In genomic region chr5:72921171-72921570, GRCm38 (mm10) we compare ENCODE assay signal across 34 mouse cellular contexts. TPM values are rescaled to one million over a fixed set of nuclear protein-coding genes. Genes with fewer than 3 reads are reported as not detected.
DNase-seq lines count a peak whose midpoint lies in the region; ATAC-seq and TF ChIP-seq lines count a peak whose summit lies in the region.
"Had no signal": no experiment of that assay in that cellular context is flagged by ENCODE, and none has a peak within 500 bp of the region (broad histone marks: within the 10 kb centered on the region; RNA-seq: fewer than 3 reads in every experiment).

No protein-coding gene starts in this region.

- no peak overlapping the region for H3K4me3 ChIP-seq in neural tube, embryonic 15.5 days (replicated peaks)
- H3K4me3 ChIP-seq: embryonic facial prominence, embryonic 10.5 days; embryonic facial prominence, embryonic 13.5 days; erythroblast, embryonic 14.5 days; forebrain, embryonic 12.5 days; forebrain, embryonic 15.5 days; heart, embryonic 12.5 days; heart, embryonic 15.5 days; hindbrain, embryonic 12.5 days; hindbrain, embryonic 15.5 days had no signal

- H3K36me3 ChIP-seq in neural tube, embryonic 15.5 days: no peaks in the 10 kb centered on the region
- H3K36me3 ChIP-seq: embryonic facial prominence, embryonic 13.5 days; forebrain, embryonic 15.5 days; heart, embryonic 12.5 days; heart, embryonic 15.5 days; hindbrain, embryonic 12.5 days; hindbrain, embryonic 15.5 days had no signal

- no peak overlapping the region for H3K27ac ChIP-seq in neural tube, embryonic 15.5 days (replicated peaks)
- H3K27ac ChIP-seq: embryonic facial prominence, embryonic 10.5 days; embryonic facial prominence, embryonic 13.5 days; forebrain, embryonic 12.5 days; forebrain, embryonic 15.5 days; heart, embryonic 15.5 days; hindbrain, embryonic 12.5 days; hindbrain, embryonic 15.5 days had no signal

- CTCF ChIA-PET in Patski (lab: Charles Lee): interaction anchor here (1.2 to 1.3 kb wide), 2 partner anchors 9 to 34 kb away, joined by 3 to 6 read pairs; no protein-coding TSS in a partner anchor

- ATAC-seq in neural tube, embryonic 15.5 days (ENCODE audit: low FRiP score): peak; percentile 45; the same call in 1 of the 2 replicates
- ATAC-seq in Patski: peak; percentile 35
- no peak for ATAC-seq in frontal cortex, adult (ENCODE audit: low TSS enrichment)
- ATAC-seq: intestine, postnatal 0 days had no signal

- TF ChIP-seq CTCF in Patski (IDR thresholded peaks at IDR 0.05): no peak

- peaks cover 16% of the 10 kb centered on the region for H3K4me1 ChIP-seq in neural tube, embryonic 15.5 days

- POLR2A ChIA-PET in Patski (lab: Charles Lee): no interaction called here

- 59% methylated on average over 8 of the region's 8 CpGs for WGBS in neural tube, embryonic 15.5 days

- H3K4me2 ChIP-seq in neural tube, embryonic 15.5 days: no peak overlapping the region
- H3K4me2 ChIP-seq: embryonic facial prominence, embryonic 13.5 days; forebrain, embryonic 12.5 days; forebrain, embryonic 15.5 days; heart, embryonic 12.5 days; heart, embryonic 15.5 days; hindbrain, embryonic 12.5 days; hindbrain, embryonic 15.5 days had no signal

- H3K27me3 ChIP-seq in neural tube, embryonic 15.5 days (replicated peaks): no peaks in the 10 kb centered on the region
- H3K27me3 ChIP-seq in Patski: no peaks in the 10 kb centered on the region
- H3K27me3 ChIP-seq: embryonic facial prominence, embryonic 13.5 days; forebrain, embryonic 12.5 days; forebrain, embryonic 15.5 days; heart, embryonic 12.5 days; heart, embryonic 15.5 days; hindbrain, embryonic 12.5 days; hindbrain, embryonic 15.5 days had no signal

- H3K9ac ChIP-seq in neural tube, embryonic 15.5 days (replicated peaks): no peak overlapping the region
- H3K9ac ChIP-seq: embryonic facial prominence, embryonic 13.5 days; forebrain, embryonic 12.5 days; forebrain, embryonic 15.5 days; heart, embryonic 12.5 days; heart, embryonic 15.5 days; hindbrain, embryonic 12.5 days; hindbrain, embryonic 15.5 days had no signal

- intact Hi-C loops in heart, postnatal 10 days (cut with DNase I): no loop called here

- no peaks in the 10 kb centered on the region for H3K9me3 ChIP-seq in neural tube, embryonic 15.5 days (replicated peaks)
- H3K9me3 ChIP-seq: embryonic facial prominence, embryonic 10.5 days; embryonic facial prominence, embryonic 13.5 days; forebrain, embryonic 12.5 days; forebrain, embryonic 15.5 days; heart, embryonic 12.5 days; heart, embryonic 15.5 days; hindbrain, embryonic 12.5 days; hindbrain, embryonic 15.5 days had no signal

- peak; percentile 52 for DNase-seq in heart, adult 11 months
- no peak for DNase-seq in heart, postnatal 10 days
- no peak for DNase-seq in neural tube, embryonic 10.5 days (ENCODE audit: extremely low spot score, low spot score)
- no peak for DNase-seq in Patski (ENCODE audit: low read depth, low spot score)
- no peak for DNase-seq in kidney, postnatal 14 days
- DNase-seq: adrenal gland, adult 2 months; adrenal gland, postnatal 14 days; cerebellum, adult 11 months; cerebellum, adult 9-11 months; cerebellum, postnatal 36 days; embryo, embryonic 11 days; gastrocnemius, postnatal 36 days; heart, postnatal 14 days had no signal

- in situ Hi-C loops in Patski (cut with MboI; ENCODE audit: low pct_unique_long_range_greater_than_20kb): no loop called here

RNA-seq across cellular contexts. Expression of gene Slain2, which starts 7.1 kb away (rescaled TPM):
- total RNA-seq in heart, postnatal 10 days (2021): 100 to 1,000 TPM; 128 to 131 TPM
- polyA plus RNA-seq in neural tube, embryonic 15.5 days (2015; fragmentation: Nextera tagmentation; extraction: Ambion mirVana): 15.0 and 15.3 TPM in 2 replicates
- 50.4 TPM for polyA plus RNA-seq in Patski (2021)

RNA-seq across cellular contexts. Expression of gene Tec, which starts 52.9 kb away (rescaled TPM):
- 10 to 100 TPM in 1 of 2 experiments, 1 to 10 TPM in 1; 8.0 to 10.8 TPM for total RNA-seq in heart, postnatal 10 days (2021)
- polyA plus RNA-seq in neural tube, embryonic 15.5 days (2015; fragmentation: Nextera tagmentation; extraction: Ambion mirVana): 8.8 and 11.5 TPM in 2 replicates
- 8.3 TPM for polyA plus RNA-seq in Patski (2021)
- polyA plus RNA-seq: erythroblast, embryonic 14.5 days had no signal

RNA-seq across cellular contexts. Expression of gene Gm10135, which starts 53.3 kb away (rescaled TPM):
- not detected for total RNA-seq in heart, postnatal 10 days (2021)
- not detected in 2 replicates for polyA plus RNA-seq in neural tube, embryonic 15.5 days (2015; fragmentation: Nextera tagmentation; extraction: Ambion mirVana)
- polyA plus RNA-seq in Patski (2021): not detected
- total RNA-seq: adrenal gland, adult 2 months; adrenal gland, postnatal 14 days; adrenal gland, postnatal 4 days; ES-E14; gastrocnemius, adult 8-10 months; gastrocnemius, postnatal 36 days; granulocyte monocyte progenitor cell, adult 5-6 weeks; heart, adult 8-10 months; heart, postnatal 14 days; hematopoietic stem cell, adult 5-6 weeks had no signal
- polyA plus RNA-seq: adrenal gland, adult 2 months; cerebellum, adult 2 months; cortical plate, adult 2 months; embryonic facial prominence, embryonic 10.5 days; embryonic facial prominence, embryonic 13.5 days; erythroblast, embryonic 14.5 days; forebrain, embryonic 12.5 days; forebrain, embryonic 15.5 days; heart, embryonic 12.5 days; heart, embryonic 15.5 days; hindbrain, embryonic 12.5 days; hindbrain, embryonic 15.5 days; intestine, embryonic 14.5 days; intestine, postnatal 0 days had no signal
